Mouse (Mus musculus) fibroblast of lung, adult 2 months (primary cell): ENCODE results near the gene Agfg2.
"Not testable (repeated sequence)": the region's sequence is repeated elsewhere in the genome, so short reads cannot be mapped to it uniquely, and the experiment has no call there.

Source experiments
- DNase-seq: peaks from one replicate; pipeline ENCODE4 v3.0.0-alpha.2; 2011; ENCODE audit warnings: low read depth

Gene Agfg2

GRCm38 (mm10) chr5:137684294-137685123, at the start of gene Agfg2:
TSS of gene Agfg2 (minus strand) at chr5:137684726.
- peak; percentile 99 for DNase-seq

GRCm38 (mm10) chr5:137733638-137734288, 49.2 kb upstream of the Agfg2 start:
- DNase-seq, result no peak

GRCm38 (mm10) chr5:137726767-137727166, 42.2 kb upstream of the Agfg2 start:
- DNase-seq, result no peak

- no peak for DNase-seq
These were observed 39.3 kb upstream of the Agfg2 start for GRCm38 (mm10) chr5:137723840-137724239.

- not testable (repeated sequence) for DNase-seq
These were observed 36.1 kb upstream of the Agfg2 start for GRCm38 (mm10) chr5:137720558-137721164.

GRCm38 (mm10) chr5:137719088-137719487, 34.6 kb upstream of the Agfg2 start:
- no peak for DNase-seq

GRCm38 (mm10) chr5:137718020-137718790, 33.7 kb upstream of the Agfg2 start:
- DNase-seq, result no peak

GRCm38 (mm10) chr5:137715685-137716084, 31.2 kb upstream of the Agfg2 start:
- DNase-seq, result no peak

GRCm38 (mm10) chr5:137713454-137713853, 28.9 kb upstream of the Agfg2 start:
- no peak for DNase-seq

GRCm38 (mm10) chr5:137706913-137707633, 22.5 kb upstream of the Agfg2 start:
- no peak for DNase-seq

- DNase-seq, result no peak
These were observed 20.7 kb upstream of the Agfg2 start for GRCm38 (mm10) chr5:137705242-137705641.

- no peak for DNase-seq
These were observed 15.3 kb upstream of the Agfg2 start for GRCm38 (mm10) chr5:137699850-137700249.

- no peak for DNase-seq
These were observed 14.6 kb upstream of the Agfg2 start for GRCm38 (mm10) chr5:137699080-137699479.

GRCm38 (mm10) chr5:137695930-137696329, 11.4 kb upstream of the Agfg2 start:
- DNase-seq, result no peak

GRCm38 (mm10) chr5:137694796-137695195, 10.3 kb upstream of the Agfg2 start:
- DNase-seq, result no peak

GRCm38 (mm10) chr5:137691881-137692280, 7.4 kb upstream of the Agfg2 start:
- no peak for DNase-seq

- DNase-seq, result no peak
These were observed 6.0 kb upstream of the Agfg2 start for GRCm38 (mm10) chr5:137690531-137690930.

GRCm38 (mm10) chr5:137689974-137690373, 5.4 kb upstream of the Agfg2 start:
- DNase-seq, result no peak

GRCm38 (mm10) chr5:137686127-137686790, 1.7 kb upstream of the Agfg2 start:
- DNase-seq, result no peak

- DNase-seq, result no peak
These were observed 1.1 kb upstream of the Agfg2 start for GRCm38 (mm10) chr5:137685653-137686052.
